Mouse (Mus musculus) NIH3T3 (cell line): ENCODE results near the gene Fam114a2.
A peak's percentile ranks its signal among the peaks of the same experiment; 100 is the strongest.

Source experiments
- DNase-seq: peaks from one replicate; pipeline ENCODE4 v3.0.0-alpha.2; 2012; ENCODE audit warnings: low read depth

Gene Fam114a2

GRCm38 (mm10) chr11:57434153-57434552, 84.3 kb downstream of the Fam114a2 start:
- DNase-seq = peak; percentile 89
